Mouse (Mus musculus) neural tube, embryonic 14.5 days (tissue): ENCODE results near the gene Ywhae. TPM values are rescaled to one million over a fixed set of nuclear protein-coding genes. Genes with fewer than 3 reads are reported as not detected.
"Not testable (repeated sequence)": the region's sequence is repeated elsewhere in the genome, so short reads cannot be mapped to it uniquely, and the experiment has no call there.

Experiments used
- ATAC-seq: fragments of 200-750 bp; cut with Nextera tagmentation; 2 replicates; pipeline ENCODE4 v1.8.0; 2017; ENCODE audit warnings: low read depth, mild to moderate bottlenecking, moderate TSS enrichment, moderate library complexity
- H3K27ac ChIP-seq: fragments of 300-500 bp; sonication (generic); 2 replicates; pipeline ENCODE4 v1.5.1; 2014; ENCODE audit warnings: low read depth, mild to moderate bottlenecking, control low read depth, low read length, moderate library complexity, mixed read lengths
- H3K27me3 ChIP-seq: fragments of 300-500 bp; sonication (generic); 2 replicates; pipeline ENCODE4 v1.6.1; 2014; ENCODE audit warnings: low read length; ENCODE audit not compliant: control insufficient read depth, insufficient read depth
- H3K36me3 ChIP-seq: fragments of 300-500 bp; sonication (generic); 2 replicates; pipeline ENCODE4 v1.6.1; 2014; ENCODE audit warnings: low read length, mixed read lengths; ENCODE audit not compliant: control insufficient read depth, insufficient read depth
- H3K4me1 ChIP-seq: fragments of 300-500 bp; sonication (generic); 2 replicates; pipeline ENCODE4 v1.6.1; 2014; ENCODE audit warnings: low read length; ENCODE audit not compliant: control insufficient read depth, insufficient read depth
- H3K4me2 ChIP-seq: fragments of 300-500 bp; sonication (generic); 2 replicates; pipeline ENCODE4 v1.6.1; 2014; ENCODE audit warnings: mild to moderate bottlenecking, low read depth, low read length, control low read depth
- H3K4me3 ChIP-seq: fragments of 300-500 bp; sonication (generic); 2 replicates; pipeline ENCODE4 v1.5.1; 2014; ENCODE audit warnings: low read depth, low read length, control low read depth, mixed read lengths
- H3K9ac ChIP-seq: fragments of 300-500 bp; sonication (generic); replicated peaks from 2 replicates; pipeline ENCODE4 v1.6.1; 2014; ENCODE audit warnings: low read depth, mild to moderate bottlenecking, control low read depth, low read length, mixed read lengths
- H3K9me3 ChIP-seq: fragments of 300-500 bp; sonication (generic); 2 replicates; pipeline ENCODE4 v1.6.1; 2016; ENCODE audit warnings: low read length; ENCODE audit not compliant: control insufficient read depth
- WGBS: fragments of 180-500 bp; shearing (Covaris S2); extraction: QIAGEN DNeasy Blood & Tissue Kit; methylation state at CpG from one replicate; pipeline ENCODE4 v1.1.7; 2014; 5-methylcytosine and 5-hydroxymethylcytosine counted together
- polyA plus RNA-seq: library from polyadenylated mRNA; unstranded; fragments of >200 nt; fragmentation: Nextera tagmentation; extraction: Ambion mirVana; gene quantifications from 2 replicates; pipeline ENCODE4 v1.2.1, GENCODE M21; 2014

The Ywhae gene
- polyA plus RNA-seq, 1 experiment from 2014 or later, result 1,519 TPM

DNA sequence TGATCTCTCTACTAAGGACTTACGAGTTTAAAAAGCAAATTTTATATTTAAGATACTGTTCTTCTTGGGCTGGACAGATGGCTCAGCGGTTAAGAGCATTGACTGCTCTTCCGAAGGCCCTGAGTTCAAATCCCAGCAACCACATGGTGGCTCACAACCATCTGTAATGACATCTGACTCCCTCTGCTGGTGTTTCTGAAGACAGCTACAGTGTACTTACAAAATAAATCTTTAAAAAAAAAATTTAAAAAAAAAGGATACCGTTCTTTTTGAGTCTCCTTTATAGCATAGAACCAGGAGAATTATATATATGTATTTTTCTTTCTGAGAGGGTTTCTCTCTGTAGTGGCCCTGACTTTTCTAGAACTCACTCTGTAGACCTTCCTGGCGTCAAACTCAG is 32.1 kb upstream of the Ywhae start:
- H3K4me3 ChIP-seq, result no peak overlapping the region
- H3K4me1 ChIP-seq, result no peaks in the 10 kb centered on the region
- no peaks in the 10 kb centered on the region for H3K27me3 ChIP-seq
- H3K27ac ChIP-seq, result no peak overlapping the region
- H3K9ac ChIP-seq, result no peak overlapping the region
- H3K36me3 ChIP-seq, result peaks cover 22% of the 10 kb centered on the region
- no peak overlapping the region for H3K4me2 ChIP-seq
- no peaks in the 10 kb centered on the region for H3K9me3 ChIP-seq
- WGBS, result 98% methylated on average over 5 of the region's 5 CpGs
- ATAC-seq, result no peak

GRCm38 (mm10) chr11:75702761-75703160 is 29.9 kb upstream of the Ywhae start:
- H3K36me3 ChIP-seq, result peaks cover 20% of the 10 kb centered on the region

GRCm38 (mm10) chr11:75703748-75704147 is 28.9 kb upstream of the Ywhae start:
- Histone ChIP-seq H3K9ac (no peak overlapping the region), H3K9me3 (no peaks in the 10 kb centered on the region), H3K27ac (no peak overlapping the region), H3K36me3 (peaks cover 12% of the 10 kb centered on the region; the same call in 1 of the 2 replicates), H3K4me3 (no peak overlapping the region), H3K27me3 (no peaks in the 10 kb centered on the region), H3K4me2 (no peak overlapping the region), H3K4me1 (no peaks in the 10 kb centered on the region)
- ATAC-seq, result no peak
- WGBS, result 79% methylated on average over 2 of the region's 2 CpGs

More at GRCm38 (mm10) chr11:75702761-75703160, 29.9 kb upstream of the Ywhae start:
- Histone ChIP-seq H3K27me3 (no peaks in the 10 kb centered on the region), H3K4me2 (no peak overlapping the region), H3K9me3 (no peaks in the 10 kb centered on the region), H3K4me1 (no peaks in the 10 kb centered on the region), H3K4me3 (no peak overlapping the region), H3K27ac (no peak overlapping the region), H3K9ac (no peak overlapping the region)
- ATAC-seq, result no peak
- 90% methylated on average over 6 of the region's 6 CpGs for WGBS

DNA sequence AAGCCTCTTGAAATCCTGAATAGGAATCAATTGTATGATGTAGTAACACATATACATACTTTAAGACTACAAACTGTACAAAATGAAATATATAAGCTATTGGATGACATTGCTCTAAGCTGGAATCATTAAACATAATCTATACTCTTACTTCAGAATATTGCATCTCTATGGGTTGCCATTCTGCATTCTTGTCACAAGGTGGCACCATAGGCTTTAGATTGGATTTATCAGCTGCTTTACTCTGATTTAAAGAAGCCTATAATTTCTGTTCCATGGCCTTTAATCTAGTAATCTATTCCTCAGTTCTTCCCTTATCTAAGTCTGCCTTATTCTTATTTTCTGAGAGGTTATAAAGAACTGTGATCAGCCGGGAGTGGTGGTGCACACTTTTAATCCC is 18.7 kb upstream of the Ywhae start:
- WGBS, result 100% methylated on average over 1 of the region's 1 CpGs
- no peak for ATAC-seq

DNA sequence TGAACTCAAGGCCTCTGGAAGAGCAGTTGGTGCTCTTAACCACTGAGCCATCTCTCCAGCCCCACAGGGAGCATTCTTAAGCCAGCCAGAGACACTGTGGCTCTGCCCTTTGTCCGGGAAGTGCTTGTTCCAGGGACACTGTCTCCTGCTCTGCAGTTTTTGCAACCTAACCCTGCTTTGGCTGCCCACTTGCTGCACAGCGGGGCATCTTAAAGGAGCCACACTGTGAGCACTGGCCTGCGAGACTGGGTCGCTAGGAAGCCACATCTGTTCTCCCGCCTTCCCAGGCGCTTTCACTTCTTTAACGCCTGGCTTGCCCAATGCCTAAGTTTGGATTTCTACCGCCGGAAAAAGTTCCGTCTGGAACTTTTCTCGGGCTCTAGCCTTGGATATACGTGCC is 17.1 kb upstream of the Ywhae start:
- Histone ChIP-seq H3K36me3 (no peaks in the 10 kb centered on the region), H3K9me3 (no peaks in the 10 kb centered on the region), H3K4me1 (no peaks in the 10 kb centered on the region), H3K4me3 (no peak overlapping the region), H3K27me3 (no peaks in the 10 kb centered on the region), H3K27ac (no peak overlapping the region), H3K4me2 (no peak overlapping the region), H3K9ac (no peak overlapping the region)
- 24% methylated on average over 12 of the region's 12 CpGs for WGBS
- ATAC-seq, result no peak

More for the DNA sequence above, 18.7 kb upstream of the Ywhae start:
- Histone ChIP-seq H3K4me2 (no peak overlapping the region), H3K4me1 (no peaks in the 10 kb centered on the region), H3K9me3 (no peaks in the 10 kb centered on the region), H3K9ac (no peak overlapping the region), H3K36me3 (no peaks in the 10 kb centered on the region), H3K4me3 (no peak overlapping the region), H3K27me3 (no peaks in the 10 kb centered on the region), H3K27ac (no peak overlapping the region)

DNA sequence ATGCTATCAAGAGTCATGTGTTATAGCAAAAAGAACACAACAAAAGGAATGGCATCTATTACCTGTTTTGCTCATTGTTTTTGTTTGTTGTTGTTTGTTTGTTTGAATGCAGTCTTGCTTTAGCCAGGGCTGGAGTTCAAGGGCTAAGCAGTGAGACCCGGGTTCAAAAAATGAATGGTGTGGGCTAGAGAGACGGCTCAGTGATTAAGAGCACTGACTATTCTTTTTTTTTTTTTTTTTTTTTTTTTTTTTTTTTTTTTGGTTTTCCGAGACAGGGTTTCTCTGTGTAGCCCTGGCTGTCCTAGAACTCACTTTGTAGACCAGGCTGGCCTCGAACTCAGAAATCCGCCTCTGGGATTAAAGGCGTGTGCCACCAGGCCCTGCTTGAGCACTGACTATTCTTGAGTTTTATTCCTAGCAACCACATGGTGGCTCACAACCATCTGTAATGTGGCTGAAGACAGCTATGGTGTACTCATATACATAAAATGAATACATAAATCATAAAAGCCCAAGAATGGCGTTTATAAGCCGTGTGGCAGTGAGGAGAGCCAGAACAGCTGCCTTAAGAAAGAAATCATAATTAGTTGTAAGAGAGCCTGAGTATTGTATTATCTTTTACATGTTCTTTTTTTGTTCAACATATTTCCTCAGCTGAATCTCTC is 15.9 kb upstream of the Ywhae start:
- 83% methylated on average over 8 of the region's 8 CpGs for WGBS
- H3K9ac ChIP-seq, result no peak overlapping the region
- H3K9me3 ChIP-seq, result no peaks in the 10 kb centered on the region
- H3K4me2 ChIP-seq, result no peak overlapping the region
- no peaks in the 10 kb centered on the region for H3K36me3 ChIP-seq
- no peaks in the 10 kb centered on the region for H3K4me1 ChIP-seq
- no peaks in the 10 kb centered on the region for H3K27me3 ChIP-seq
- H3K4me3 ChIP-seq, result no peak overlapping the region
- no peak for ATAC-seq
- H3K27ac ChIP-seq, result no peak overlapping the region

GRCm38 (mm10) chr11:75722339-75722738 is 10.3 kb upstream of the Ywhae start:
- Histone ChIP-seq H3K4me1 (no peaks in the 10 kb centered on the region), H3K27me3 (no peaks in the 10 kb centered on the region), H3K9ac (no peak overlapping the region), H3K4me2 (no peak overlapping the region), H3K36me3 (no peaks in the 10 kb centered on the region), H3K9me3 (no peaks in the 10 kb centered on the region), H3K27ac (no peak overlapping the region), H3K4me3 (no peak overlapping the region)
- no peak for ATAC-seq
- WGBS, result 63% methylated on average over 4 of the region's 4 CpGs

DNA sequence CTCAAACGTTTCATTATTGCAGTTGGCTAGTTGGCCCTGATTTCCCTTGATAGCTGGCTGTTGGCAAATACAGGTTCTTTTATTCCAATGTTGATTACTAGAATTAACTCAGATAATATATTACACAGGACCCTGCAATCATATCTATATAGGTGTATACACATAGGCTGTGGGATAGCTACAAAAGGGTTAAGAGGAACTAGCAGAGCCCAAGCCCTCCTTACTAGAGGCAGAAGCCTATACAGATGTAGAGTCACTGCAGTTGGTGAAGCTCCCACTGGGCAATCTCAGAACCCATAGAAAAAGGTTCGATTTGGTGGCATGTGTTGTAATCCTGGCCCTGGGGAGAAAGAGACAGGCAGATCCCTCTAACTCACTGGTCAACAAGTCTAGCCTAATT is 5.5 kb upstream of the Ywhae start:
- Histone ChIP-seq H3K9ac (no peak overlapping the region), H3K4me3 (no peak overlapping the region), H3K9me3 (no peaks in the 10 kb centered on the region), H3K27ac (no peak overlapping the region), H3K4me1 (peaks cover 6% of the 10 kb centered on the region; the same call in 1 of the 2 replicates), H3K4me2 (no peak overlapping the region), H3K36me3 (no peaks in the 10 kb centered on the region), H3K27me3 (no peaks in the 10 kb centered on the region)
- no peak for ATAC-seq
- WGBS, result 82% methylated on average over 2 of the region's 2 CpGs

GRCm38 (mm10) chr11:75727659-75728058 is 5.0 kb upstream of the Ywhae start:
- H3K4me3 ChIP-seq, result not testable (repeated sequence)

More at GRCm38 (mm10) chr11:75727659-75728058, 5.0 kb upstream of the Ywhae start:
- not testable (repeated sequence) for H3K9ac ChIP-seq, H3K36me3 ChIP-seq, ATAC-seq, H3K4me1 ChIP-seq, H3K27me3 ChIP-seq, H3K27ac ChIP-seq, H3K9me3 ChIP-seq, H3K4me2 ChIP-seq
- WGBS, result 96% methylated on average over 6 of the region's 6 CpGs
